Mouse (Mus musculus): ENCODE data around the gene Actrt2. TPM values are rescaled to one million over a fixed set of nuclear protein-coding genes. Genes with fewer than 3 reads are reported as not detected.

Gene Actrt2
- not detected in 2 replicates for polyA plus RNA-seq (2015; fragmentation: Nextera tagmentation; extraction: Ambion mirVana)

GRCm38 (mm10) chr4:154667767-154668166, at the start of gene Actrt2:
Gene Actrt2 (minus strand): TSS chr4:154667867.
- H3K9ac ChIP-seq (replicated peaks): no peak within 1 kb of the TSS
- peaks cover 22% of the 10 kb centered on the region; the same call in 1 of the 2 replicates for H3K27me3 ChIP-seq
- no peak within 1 kb of the TSS for H3K4me3 ChIP-seq (replicated peaks)
- no peak within 1 kb of the TSS for H3K4me2 ChIP-seq (replicated peaks)
- H3K36me3 ChIP-seq: no peaks in the 10 kb centered on the region
- H3K27ac ChIP-seq: no peak within 1 kb of the TSS
- WGBS: 93% methylated on average over 2 of the region's 2 CpGs
- H3K4me1 ChIP-seq (replicated peaks): no peaks in the 10 kb centered on the region
- no peak for ATAC-seq
- H3K9me3 ChIP-seq: no peaks in the 10 kb centered on the region

GRCm38 (mm10) chr4:154709391-154710107, 41.9 kb upstream of the Actrt2 start:
- H3K9ac ChIP-seq (replicated peaks): no peak overlapping the region
- H3K4me3 ChIP-seq (replicated peaks): no peak overlapping the region
- no peak overlapping the region for H3K4me2 ChIP-seq (replicated peaks)
- no peaks in the 10 kb centered on the region for H3K9me3 ChIP-seq
- no peaks in the 10 kb centered on the region for H3K4me1 ChIP-seq (replicated peaks)
- WGBS: 85% methylated on average over 21 of the region's 21 CpGs
- 0 out of 2 replicates have a peak, but pooled peaks cover 4% of the 10 kb centered on the region for H3K27me3 ChIP-seq
- no peaks in the 10 kb centered on the region for H3K36me3 ChIP-seq
- H3K27ac ChIP-seq: no peak overlapping the region
- no peak for ATAC-seq

DNA sequence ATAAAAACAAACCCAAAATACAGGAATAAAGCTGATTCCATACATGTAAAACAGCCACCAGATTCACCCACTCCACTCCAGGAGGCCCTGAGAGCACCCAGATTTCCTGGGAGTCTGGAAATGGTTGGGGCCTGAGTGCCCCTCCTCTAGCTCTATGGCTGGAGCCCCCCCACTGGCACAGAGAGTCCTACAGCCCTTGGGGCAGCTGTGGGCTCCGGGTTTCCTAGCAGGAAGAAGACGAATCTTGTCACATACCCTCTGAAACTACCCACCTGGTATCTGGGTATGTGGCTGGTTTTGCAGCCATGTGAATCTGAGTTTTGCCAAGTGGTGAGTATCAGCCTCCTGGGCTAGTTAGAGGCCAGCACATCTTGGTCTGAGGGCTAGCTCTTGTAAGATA, 41.1 kb upstream of the Actrt2 start:
- H3K27ac ChIP-seq: no peak overlapping the region
- H3K4me3 ChIP-seq (replicated peaks): no peak overlapping the region
- ATAC-seq: no peak
- H3K9me3 ChIP-seq: no peaks in the 10 kb centered on the region
- H3K4me1 ChIP-seq (replicated peaks): no peaks in the 10 kb centered on the region
- no peak overlapping the region for H3K9ac ChIP-seq (replicated peaks)
- H3K4me2 ChIP-seq (replicated peaks): no peak overlapping the region
- H3K36me3 ChIP-seq: no peaks in the 10 kb centered on the region
- WGBS: 84% methylated on average over 2 of the region's 2 CpGs
- 0 out of 2 replicates have a peak, but pooled peaks cover 4% of the 10 kb centered on the region for H3K27me3 ChIP-seq

DNA sequence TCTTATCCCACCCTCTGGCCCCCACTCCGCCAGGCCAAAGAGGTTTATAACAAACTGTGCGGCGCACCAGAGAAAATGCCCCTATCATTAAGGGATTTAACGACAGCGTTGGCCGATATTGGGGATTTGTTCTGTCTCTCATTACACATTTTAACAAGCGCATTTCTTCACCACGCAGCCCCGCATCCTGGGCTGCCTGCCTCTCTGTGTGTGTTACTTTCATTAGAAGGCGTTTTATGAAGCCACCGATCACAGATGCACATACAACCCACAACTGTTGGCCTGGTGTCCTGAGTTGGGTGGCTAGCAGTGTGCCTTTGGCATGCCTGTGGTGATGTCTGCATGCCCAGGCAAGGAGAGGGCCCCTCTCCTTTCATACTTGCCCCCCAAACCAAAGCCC, 40.6 kb upstream of the Actrt2 start:
- H3K4me2 ChIP-seq (replicated peaks): no peak overlapping the region
- H3K4me3 ChIP-seq (replicated peaks): no peak overlapping the region
- ATAC-seq: no peak
- no peak overlapping the region for H3K27ac ChIP-seq
- H3K27me3 ChIP-seq: 0 out of 2 replicates have a peak, but pooled peaks cover 4% of the 10 kb centered on the region
- no peak overlapping the region for H3K9ac ChIP-seq (replicated peaks)
- H3K9me3 ChIP-seq: no peaks in the 10 kb centered on the region
- WGBS: 78% methylated on average over 11 of the region's 11 CpGs
- no peaks in the 10 kb centered on the region for H3K4me1 ChIP-seq (replicated peaks)
- no peaks in the 10 kb centered on the region for H3K36me3 ChIP-seq

DNA sequence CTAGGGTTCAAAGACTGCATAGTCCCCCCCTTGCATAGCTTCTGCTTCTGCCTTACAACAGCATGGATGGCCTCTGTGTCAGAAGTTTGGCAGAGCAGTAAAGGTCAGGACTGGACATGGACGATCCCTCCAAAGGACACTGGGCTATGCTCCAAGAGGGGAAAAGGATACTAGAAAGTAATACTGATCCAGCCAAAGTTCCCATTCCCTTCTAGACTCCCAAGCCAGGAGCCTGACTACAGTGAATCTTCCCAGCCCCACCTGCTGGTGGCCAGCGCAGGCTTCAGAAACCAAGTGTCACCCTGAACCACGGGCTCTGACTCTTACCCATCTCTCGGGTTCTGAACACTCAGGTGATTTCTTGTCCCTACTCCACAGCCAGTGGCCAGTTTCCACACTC, 39.9 kb upstream of the Actrt2 start:
- Histone ChIP-seq H3K4me3 (replicated peaks) (no peak overlapping the region), H3K9me3 (no peaks in the 10 kb centered on the region), H3K27ac (no peak overlapping the region), H3K36me3 (no peaks in the 10 kb centered on the region), H3K4me1 (replicated peaks) (no peaks in the 10 kb centered on the region), H3K9ac (replicated peaks) (no peak overlapping the region), H3K27me3 (0 out of 2 replicates have a peak, but pooled peaks cover 4% of the 10 kb centered on the region), H3K4me2 (replicated peaks) (no peak overlapping the region)
- WGBS: 90% methylated on average over 4 of the region's 4 CpGs
- no peak for ATAC-seq

DNA sequence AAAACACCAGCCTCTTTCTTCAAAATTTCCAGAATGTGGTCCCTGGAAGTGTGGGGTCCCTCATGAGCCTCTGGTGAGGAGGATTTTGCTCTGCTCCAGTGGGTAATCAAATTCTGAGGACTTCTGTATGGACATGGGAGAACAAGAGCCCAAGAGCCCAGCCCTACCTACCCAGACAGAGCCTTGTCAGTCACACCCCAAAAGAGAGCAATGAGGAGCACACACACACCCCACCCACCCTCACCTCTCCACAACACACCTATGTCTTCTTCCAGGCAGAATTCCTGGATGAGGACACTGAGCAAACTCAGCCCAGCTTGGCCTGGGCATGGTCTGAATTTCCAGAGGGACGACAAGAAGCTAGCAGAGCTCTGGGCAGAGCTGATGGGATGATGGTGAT, 38.8 kb upstream of the Actrt2 start:
- Histone ChIP-seq H3K4me3 (replicated peaks) (no peak overlapping the region), H3K27ac (no peak overlapping the region), H3K36me3 (no peaks in the 10 kb centered on the region), H3K27me3 (0 out of 2 replicates have a peak, but pooled peaks cover 4% of the 10 kb centered on the region), H3K4me2 (replicated peaks) (no peak overlapping the region), H3K9me3 (no peaks in the 10 kb centered on the region), H3K4me1 (replicated peaks) (no peaks in the 10 kb centered on the region), H3K9ac (replicated peaks) (no peak overlapping the region)
- 75% methylated on average over 1 of the region's 1 CpGs for WGBS
- ATAC-seq: no peak

- Histone ChIP-seq H3K27me3 (0 out of 2 replicates have a peak, but pooled peaks cover 4% of the 10 kb centered on the region), H3K4me3 (replicated peaks) (no peak overlapping the region), H3K9me3 (no peaks in the 10 kb centered on the region), H3K36me3 (no peaks in the 10 kb centered on the region), H3K27ac (no peak overlapping the region), H3K9ac (replicated peaks) (no peak overlapping the region), H3K4me1 (replicated peaks) (no peaks in the 10 kb centered on the region), H3K4me2 (replicated peaks) (no peak overlapping the region)
- no peak for ATAC-seq
- WGBS: 79% methylated on average over 4 of the region's 4 CpGs
These were observed 38.0 kb upstream of the Actrt2 start for GRCm38 (mm10) chr4:154705681-154706080.

GRCm38 (mm10) chr4:154705056-154705455, 37.4 kb upstream of the Actrt2 start:
- no peak for ATAC-seq
- Histone ChIP-seq H3K36me3 (no peaks in the 10 kb centered on the region), H3K27ac (no peak overlapping the region), H3K27me3 (0 out of 2 replicates have a peak, but pooled peaks cover 4% of the 10 kb centered on the region), H3K4me3 (replicated peaks) (no peak overlapping the region), H3K9ac (replicated peaks) (no peak overlapping the region), H3K4me2 (replicated peaks) (no peak overlapping the region), H3K9me3 (no peaks in the 10 kb centered on the region), H3K4me1 (replicated peaks) (no peaks in the 10 kb centered on the region)
- WGBS: 86% methylated on average over 6 of the region's 6 CpGs

DNA sequence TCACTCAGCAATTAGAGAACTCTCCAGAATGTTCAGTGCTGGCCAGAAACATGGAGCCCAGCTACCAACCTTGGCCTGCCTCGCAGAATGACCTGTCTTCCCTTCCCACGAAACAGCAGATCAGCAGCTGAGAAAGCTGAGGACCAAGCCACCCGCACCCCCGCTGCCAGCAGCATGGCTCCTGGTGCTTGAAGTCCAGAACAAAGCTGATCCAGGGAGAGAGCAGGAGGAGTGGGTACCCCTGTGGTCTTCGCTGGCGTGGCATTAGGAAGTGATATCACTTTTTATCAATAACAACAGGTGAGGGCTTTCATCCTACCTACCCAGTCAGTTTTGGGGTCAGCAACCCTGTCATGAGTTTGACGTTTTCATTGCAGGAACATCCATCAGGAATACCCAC, 36.9 kb upstream of the Actrt2 start:
- Histone ChIP-seq H3K27me3 (0 out of 2 replicates have a peak, but pooled peaks cover 4% of the 10 kb centered on the region), H3K4me2 (replicated peaks) (no peak overlapping the region), H3K4me3 (replicated peaks) (no peak overlapping the region), H3K9ac (replicated peaks) (no peak overlapping the region), H3K9me3 (no peaks in the 10 kb centered on the region), H3K27ac (no peak overlapping the region), H3K36me3 (no peaks in the 10 kb centered on the region), H3K4me1 (replicated peaks) (no peaks in the 10 kb centered on the region)
- ATAC-seq: no peak
- 84% methylated on average over 7 of the region's 7 CpGs for WGBS

DNA sequence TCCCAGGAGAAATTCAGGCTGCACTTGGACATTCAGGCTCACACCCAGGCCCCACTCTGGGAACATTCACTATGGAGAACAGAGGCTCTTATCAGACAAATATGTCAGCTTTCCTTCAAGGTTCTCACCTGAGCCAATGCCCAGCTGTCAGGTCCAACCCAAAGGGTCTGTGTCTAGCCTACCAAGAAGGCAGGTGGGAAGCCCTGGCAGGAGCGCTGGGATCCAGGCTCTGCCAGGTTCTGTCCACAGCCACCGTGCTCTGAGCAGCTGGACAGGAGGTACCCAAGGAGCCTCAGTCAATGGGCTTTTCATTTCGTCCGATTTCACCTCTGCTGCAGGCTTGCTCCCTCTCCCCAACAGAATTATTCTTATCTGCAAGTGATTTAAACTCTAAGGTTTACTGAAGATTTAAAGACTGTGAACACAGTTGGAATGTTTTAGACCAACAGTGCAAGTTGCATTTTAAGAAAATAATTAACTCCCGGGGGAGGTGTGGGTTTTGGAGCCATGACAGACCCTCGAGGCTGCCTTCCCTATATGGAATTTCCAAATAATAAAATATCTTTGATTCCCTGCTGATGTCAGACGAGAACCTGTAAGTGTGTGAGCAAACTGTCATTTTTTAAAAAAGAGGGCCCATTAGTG, 35.9 kb upstream of the Actrt2 start:
- ATAC-seq: no peak
- no peak overlapping the region for H3K4me3 ChIP-seq (replicated peaks)
- 76% methylated on average over 7 of the region's 7 CpGs for WGBS

DNA sequence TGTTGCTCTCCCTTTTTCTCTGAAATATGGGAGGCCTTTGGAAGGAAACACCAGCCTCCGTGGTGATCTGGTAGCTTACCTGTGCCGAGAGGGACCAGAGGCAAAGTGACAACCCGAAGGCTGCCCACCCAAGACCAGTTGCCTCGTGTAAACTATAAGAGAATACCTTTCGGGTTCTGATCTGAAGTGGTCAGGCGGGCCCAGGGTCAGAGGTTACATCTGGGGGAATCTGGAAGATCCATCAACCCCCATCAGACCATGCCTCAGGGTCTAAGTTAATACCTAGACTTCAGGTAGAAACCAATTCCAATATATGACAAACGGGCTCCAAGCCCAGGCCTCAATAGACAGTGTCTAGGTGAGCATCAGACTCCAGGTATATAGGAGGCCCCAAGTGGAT, 35.3 kb upstream of the Actrt2 start:
- WGBS: 87% methylated on average over 7 of the region's 7 CpGs

More for the DNA sequence above, 35.9 kb upstream of the Actrt2 start:
- no peaks in the 10 kb centered on the region for H3K4me1 ChIP-seq (replicated peaks)
- no peak overlapping the region for H3K4me2 ChIP-seq (replicated peaks)
- H3K9me3 ChIP-seq: no peaks in the 10 kb centered on the region
- H3K27me3 ChIP-seq: 0 out of 2 replicates have a peak, but pooled peaks cover 4% of the 10 kb centered on the region
- no peaks in the 10 kb centered on the region for H3K36me3 ChIP-seq
- H3K9ac ChIP-seq (replicated peaks): no peak overlapping the region
- H3K27ac ChIP-seq: no peak overlapping the region

DNA sequence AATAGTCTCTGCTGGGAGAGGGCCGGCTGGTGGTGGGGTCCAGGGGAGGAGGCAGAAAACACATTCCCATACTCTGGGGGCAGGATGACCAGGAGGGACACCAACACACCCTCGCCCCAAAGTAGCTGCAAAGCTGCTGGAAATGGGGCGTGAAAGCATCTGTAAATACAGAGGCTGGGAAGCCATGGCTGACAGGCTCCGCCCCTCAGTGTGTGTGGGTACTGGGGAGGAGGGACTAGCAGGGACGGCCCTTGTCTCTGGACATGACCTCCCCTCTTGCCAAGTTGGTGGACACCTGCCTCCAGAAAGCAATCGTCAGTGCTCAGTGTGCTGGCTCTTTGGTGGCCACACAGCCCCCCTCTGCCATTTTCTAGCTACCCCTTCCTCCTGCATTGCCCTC, 34.5 kb upstream of the Actrt2 start:
- Histone ChIP-seq H3K27ac (no peak overlapping the region), H3K4me1 (replicated peaks) (peaks cover 6% of the 10 kb centered on the region; the same call in 1 of the 2 replicates), H3K4me3 (replicated peaks) (no peak overlapping the region), H3K27me3 (0 out of 2 replicates have a peak, but pooled peaks cover 4% of the 10 kb centered on the region), H3K9ac (replicated peaks) (no peak overlapping the region), H3K4me2 (replicated peaks) (no peak overlapping the region), H3K36me3 (no peaks in the 10 kb centered on the region), H3K9me3 (no peaks in the 10 kb centered on the region)
- no peak for ATAC-seq
- WGBS: 73% methylated on average over 6 of the region's 6 CpGs

More for the DNA sequence above, 35.3 kb upstream of the Actrt2 start:
- Histone ChIP-seq H3K4me3 (replicated peaks) (no peak overlapping the region), H3K27me3 (0 out of 2 replicates have a peak, but pooled peaks cover 4% of the 10 kb centered on the region), H3K9me3 (no peaks in the 10 kb centered on the region), H3K27ac (no peak overlapping the region), H3K36me3 (no peaks in the 10 kb centered on the region), H3K4me2 (replicated peaks) (no peak overlapping the region), H3K9ac (replicated peaks) (no peak overlapping the region), H3K4me1 (replicated peaks) (peaks cover 5% of the 10 kb centered on the region; the same call in 1 of the 2 replicates)
- ATAC-seq: no peak
